Mouse (Mus musculus) MEL (cell line): ENCODE results near the gene Atg2a.

Experiments
- CTCF ChIP-seq, 3 experiments: IDR thresholded peaks in 2 of 3; conservative IDR thresholded peaks in 1 of 3; 2 replicates each; pipeline ENCODE4 v1.5.1; 2011 to 2012; ENCODE audit warnings: low read length in 3 of 3, low read depth in 2 of 3, mild to moderate bottlenecking in 2 of 3, improper control_type of control experiment in 1 of 3, inconsistent platforms in 1 of 3, mixed read lengths in 1 of 3, moderate library complexity in 1 of 3; ENCODE audit not compliant: control insufficient read depth in 1 of 3, insufficient read depth in 1 of 3, poor library complexity in 1 of 3, severe bottlenecking in 1 of 3
- POLR2AphosphoS5 ChIP-seq: IDR thresholded peaks from 2 replicates; pipeline ENCODE4 v1.6.1; 2012; ENCODE audit warnings: low read depth, borderline replicate concordance, mild to moderate bottlenecking, inconsistent platforms, low read length, moderate library complexity, mixed read lengths
- ZC3H11A ChIP-seq: IDR thresholded peaks from 2 replicates; pipeline ENCODE4 v1.6.1; 2012; ENCODE audit warnings: low read depth, mild to moderate bottlenecking, inconsistent platforms, low read length, improper control_type of control experiment
- ZKSCAN1 ChIP-seq: IDR thresholded peaks from 2 replicates; pipeline ENCODE4 v1.6.1; 2012; ENCODE audit warnings: low read depth, mild to moderate bottlenecking, inconsistent platforms, low read length, improper control_type of control experiment, moderate library complexity

DNA sequence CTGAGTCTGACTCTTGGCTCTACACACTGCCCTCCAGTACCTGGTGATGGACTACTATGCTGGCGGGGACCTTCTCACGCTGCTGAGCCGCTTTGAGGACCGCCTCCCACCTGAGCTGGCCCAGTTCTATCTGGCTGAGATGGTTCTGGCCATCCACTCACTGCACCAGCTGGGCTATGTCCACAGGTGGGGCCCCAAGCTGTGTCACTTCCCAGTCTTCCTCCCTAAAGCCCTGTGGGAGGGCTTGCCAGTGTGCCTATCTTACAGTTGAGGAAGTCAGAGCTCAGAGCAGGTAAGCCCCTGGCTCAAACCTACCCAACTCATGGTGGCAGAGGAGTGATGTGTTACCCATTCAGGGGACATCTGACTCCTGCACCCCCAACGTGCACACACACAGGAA, 68.7 kb downstream of the Atg2a start:
- no peak for TF ChIP-seq CTCF (IDR thresholded peaks at IDR 0.05 in 2 of 3, conservative IDR thresholded peaks at IDR 0.05 in 1 of 3; ENCODE audit: control insufficient read depth in 1 of 3, insufficient read depth in 1 of 3, low read depth in 2 of 3, low read length in 3 of 3, poor library complexity in 1 of 3, severe bottlenecking in 1 of 3)
- no peak for TF ChIP-seq ZKSCAN1
- TF ChIP-seq ZC3H11A, result no peak
- TF ChIP-seq POLR2AphosphoS5, result no peak
